Mouse (Mus musculus) kidney, embryonic 14.5 days (tissue): ENCODE results near the gene Rps15. TPM values are rescaled to one million over a fixed set of nuclear protein-coding genes. Genes with fewer than 3 reads are reported as not detected.

Source experiments
- ATAC-seq: fragments of 200-750 bp; cut with Nextera tagmentation; 2 replicates; pipeline ENCODE4 v1.8.0; 2017; ENCODE audit warnings: moderate number of reproducible peaks, mild to moderate bottlenecking, moderate TSS enrichment, moderate library complexity; ENCODE audit not compliant: low FRiP score, low TSS enrichment
- H3K27ac ChIP-seq: fragments of 300-500 bp; sonication (generic); 2 replicates; pipeline ENCODE4 v1.5.1; 2014; ENCODE audit warnings: low read depth, mild to moderate bottlenecking, low read length, moderate library complexity, mixed read lengths
- H3K27me3 ChIP-seq: fragments of 300-500 bp; sonication (generic); 2 replicates; pipeline ENCODE4 v1.6.1; 2014; ENCODE audit warnings: mild to moderate bottlenecking, low read length; ENCODE audit not compliant: control insufficient read depth, insufficient read depth
- H3K36me3 ChIP-seq: fragments of 300-500 bp; sonication (generic); 2 replicates; pipeline ENCODE4 v1.6.1; 2014; ENCODE audit warnings: low read length, mixed read lengths; ENCODE audit not compliant: control insufficient read depth, insufficient read depth
- H3K4me1 ChIP-seq: fragments of 300-500 bp; sonication (generic); 2 replicates; pipeline ENCODE4 v1.6.1; 2014; ENCODE audit warnings: low read length, mixed read lengths; ENCODE audit not compliant: control insufficient read depth, insufficient read depth
- H3K4me2 ChIP-seq: fragments of 300-500 bp; sonication (generic); replicated peaks from 2 replicates; pipeline ENCODE4 v1.6.1; 2014; ENCODE audit warnings: low read depth, mild to moderate bottlenecking, low read length
- H3K4me3 ChIP-seq: fragments of 300-500 bp; sonication (generic); 2 replicates; pipeline ENCODE4 v1.5.1; 2014; ENCODE audit warnings: mild to moderate bottlenecking, low read length
- H3K9ac ChIP-seq: fragments of 300-500 bp; sonication (generic); 2 replicates; pipeline ENCODE4 v1.6.1; 2014; ENCODE audit warnings: low read depth, mild to moderate bottlenecking, low read length, moderate library complexity
- H3K9me3 ChIP-seq: fragments of 300-500 bp; sonication (generic); 2 replicates; pipeline ENCODE4 v1.6.1; 2016; ENCODE audit warnings: low read length; ENCODE audit not compliant: control insufficient read depth
- WGBS: fragments of 180-500 bp; shearing (Covaris S2); extraction: QIAGEN DNeasy Blood & Tissue Kit; methylation state at CpG from one replicate; pipeline ENCODE4 v1.1.7; 2014; 5-methylcytosine and 5-hydroxymethylcytosine counted together
- polyA plus RNA-seq: library from polyadenylated mRNA; unstranded; fragments of >200 nt; fragmentation: Nextera tagmentation; extraction: Ambion mirVana; gene quantifications from 2 replicates; pipeline ENCODE4 v1.2.1, GENCODE M21; 2014

Rps15 gene
- polyA plus RNA-seq, 1 experiment from 2014 or later, result 1,166 TPM

GRCm38 (mm10) chr10:80259463-80259805 is 32.8 kb upstream of the Rps15 start:
- 71% methylated on average over 6 of the region's 6 CpGs for WGBS
- peak overlapping the region; percentile 92 for H3K4me2 ChIP-seq
- H3K4me3 ChIP-seq, result peak overlapping the region; percentile 53; the same call in 1 of the 2 replicates
- ATAC-seq, result no peak
- H3K27me3 ChIP-seq, result no peaks in the 10 kb centered on the region
- no peaks in the 10 kb centered on the region for H3K9me3 ChIP-seq
- H3K36me3 ChIP-seq, result peaks cover 46% of the 10 kb centered on the region
- peak overlapping the region; percentile 67; the same call in 1 of the 2 replicates for H3K9ac ChIP-seq
- H3K4me1 ChIP-seq, result peaks cover 21% of the 10 kb centered on the region
- peak overlapping the region; percentile 24; the same call in 1 of the 2 replicates for H3K27ac ChIP-seq

- no peaks in the 10 kb centered on the region for H3K9me3 ChIP-seq
- WGBS, result 7% methylated on average over 19 of the region's 19 CpGs
Observed at GRCm38 (mm10) chr10:80259861-80260641, 32.2 kb upstream of the Rps15 start.

GRCm38 (mm10) chr10:80260642-80261584 is 31.3 kb upstream of the Rps15 start, which contains the start of the genes Gamt and Dazap1:
Gene Gamt (minus strand): TSS chr10:80261012.
Gene Dazap1 (plus strand): TSS chr10:80261486.
- no peaks in the 10 kb centered on the region for H3K27me3 ChIP-seq
- peak within 1 kb of the TSS; percentile 92 for H3K4me2 ChIP-seq
- peak within 1 kb of the TSS; percentile 53 for H3K4me3 ChIP-seq
- no peaks in the 10 kb centered on the region for H3K9me3 ChIP-seq
- peaks cover 32% of the 10 kb centered on the region for H3K36me3 ChIP-seq
- peak; percentile 92 for ATAC-seq
- peak within 1 kb of the TSS; percentile 67 for H3K9ac ChIP-seq
- peaks cover 25% of the 10 kb centered on the region for H3K4me1 ChIP-seq
- under 1% methylated on average over 45 of the region's 49 CpGs for WGBS
- H3K27ac ChIP-seq, result peak within 1 kb of the TSS; percentile 98

More at GRCm38 (mm10) chr10:80259861-80260641, 32.2 kb upstream of the Rps15 start:
- ATAC-seq, result no peak
- peak overlapping the region; percentile 67 for H3K9ac ChIP-seq
- H3K27ac ChIP-seq, result peak overlapping the region; percentile 92
- H3K36me3 ChIP-seq, result peaks cover 40% of the 10 kb centered on the region
- H3K4me3 ChIP-seq, result peak overlapping the region; percentile 53
- no peaks in the 10 kb centered on the region for H3K27me3 ChIP-seq
- peak overlapping the region; percentile 92 for H3K4me2 ChIP-seq
- H3K4me1 ChIP-seq, result peaks cover 21% of the 10 kb centered on the region

GRCm38 (mm10) chr10:80261585-80261968 is 30.7 kb upstream of the Rps15 start:
- Histone ChIP-seq H3K36me3 (peaks cover 25% of the 10 kb centered on the region), H3K9me3 (no peaks in the 10 kb centered on the region), H3K4me1 (peaks cover 32% of the 10 kb centered on the region), H3K27me3 (no peaks in the 10 kb centered on the region), H3K4me3 (peak overlapping the region; percentile 53), H3K9ac (peak overlapping the region; percentile 67), H3K27ac (peak overlapping the region; percentile 98), H3K4me2 (peak overlapping the region; percentile 92)
- peak; percentile 70 for ATAC-seq
- WGBS, result 0% methylated on average over 14 of the region's 14 CpGs

GRCm38 (mm10) chr10:80262169-80262568 is 30.1 kb upstream of the Rps15 start:
- ATAC-seq, result no peak
- H3K4me1 ChIP-seq, result peaks cover 38% of the 10 kb centered on the region
- 75% methylated on average over 12 of the region's 12 CpGs for WGBS

GRCm38 (mm10) chr10:80262776-80263365 is 29.4 kb upstream of the Rps15 start:
- Histone ChIP-seq H3K27ac (no peak overlapping the region), H3K9ac (no peak overlapping the region), H3K4me2 (no peak overlapping the region), H3K4me3 (no peak overlapping the region), H3K27me3 (no peaks in the 10 kb centered on the region), H3K9me3 (no peaks in the 10 kb centered on the region), H3K36me3 (peaks cover 23% of the 10 kb centered on the region), H3K4me1 (peaks cover 45% of the 10 kb centered on the region)
- 94% methylated on average over 10 of the region's 10 CpGs for WGBS
- no peak for ATAC-seq

More at GRCm38 (mm10) chr10:80262169-80262568, 30.1 kb upstream of the Rps15 start:
- Histone ChIP-seq H3K9ac (no peak overlapping the region), H3K27me3 (no peaks in the 10 kb centered on the region), H3K4me2 (peak overlapping the region; percentile 92), H3K36me3 (peaks cover 23% of the 10 kb centered on the region), H3K27ac (peak overlapping the region; percentile 98; the same call in 1 of the 2 replicates), H3K9me3 (no peaks in the 10 kb centered on the region), H3K4me3 (peak overlapping the region; percentile 53)

GRCm38 (mm10) chr10:80264341-80265148 is 27.7 kb upstream of the Rps15 start:
- peak overlapping the region; percentile 97 for H3K9ac ChIP-seq
- peak overlapping the region; percentile 82 for H3K4me3 ChIP-seq
- peak overlapping the region; percentile 57 for H3K27ac ChIP-seq
- no peaks in the 10 kb centered on the region for H3K9me3 ChIP-seq
- peak; percentile 61 for ATAC-seq
- H3K27me3 ChIP-seq, result no peaks in the 10 kb centered on the region
- 2% methylated on average over 79 of the region's 81 CpGs for WGBS
- H3K4me1 ChIP-seq, result peaks cover 43% of the 10 kb centered on the region
- peak overlapping the region; percentile 59 for H3K4me2 ChIP-seq
- peaks cover 15% of the 10 kb centered on the region for H3K36me3 ChIP-seq

- peak overlapping the region; percentile 39 for H3K27ac ChIP-seq
Observed at GRCm38 (mm10) chr10:80265149-80265486, 27.1 kb upstream of the Rps15 start.

More at GRCm38 (mm10) chr10:80265149-80265486, 27.1 kb upstream of the Rps15 start:
- no peak for ATAC-seq
- whole genome bisulfite sequencing, result 0% methylated on average over 18 of the region's 18 CpGs
- Histone ChIP-seq H3K36me3 (peaks cover 15% of the 10 kb centered on the region), H3K4me1 (peaks cover 38% of the 10 kb centered on the region), H3K4me3 (peak overlapping the region; percentile 82), H3K9me3 (no peaks in the 10 kb centered on the region), H3K27me3 (no peaks in the 10 kb centered on the region), H3K9ac (peak overlapping the region; percentile 97), H3K4me2 (peak overlapping the region; percentile 59)
